14 mouse cellular contexts compared by ENCODE assay signal in genomic region chr2:28545976-28546375, GRCm38 (mm10). TPM values are rescaled to one million over a fixed set of nuclear protein-coding genes. Genes with fewer than 3 reads are reported as not detected.
DNase-seq lines count a peak whose midpoint lies in the region; ATAC-seq and TF ChIP-seq lines count a peak whose summit lies in the region.
"Had no signal": no experiment of that assay in that cellular context is flagged by ENCODE, and none has a peak within 500 bp of the region (broad histone marks: within the 10 kb centered on the region; RNA-seq: fewer than 3 reads in every experiment).

No protein-coding gene starts in this region.

- H3K36me3 ChIP-seq in forebrain, embryonic 15.5 days = peaks cover 75% of the 10 kb centered on the region
- peaks cover 89% of the 10 kb centered on the region for H3K36me3 ChIP-seq in forebrain, embryonic 12.5 days (replicated peaks)
- H3K36me3 ChIP-seq in hindbrain, embryonic 14.5 days (replicated peaks; ENCODE audit: control insufficient read depth, insufficient read depth) = peaks cover 98% of the 10 kb centered on the region
- peaks cover 11% of the 10 kb centered on the region for H3K36me3 ChIP-seq in liver, embryonic 12.5 days

- H3K27me3 ChIP-seq in forebrain, embryonic 15.5 days = no peaks in the 10 kb centered on the region
- no peaks in the 10 kb centered on the region for H3K27me3 ChIP-seq in forebrain, embryonic 12.5 days
- H3K27me3 ChIP-seq in cerebellum, adult 2 months (ENCODE audit: control insufficient read depth, insufficient read depth, low read length) = no peaks in the 10 kb centered on the region
- H3K27me3 ChIP-seq in hindbrain, embryonic 14.5 days (ENCODE audit: control insufficient read depth, insufficient read depth, low read length) = no peaks in the 10 kb centered on the region
- no peaks in the 10 kb centered on the region for H3K27me3 ChIP-seq in liver, embryonic 12.5 days (replicated peaks)
- H3K27me3 ChIP-seq: heart, embryonic 13.5 days had no signal

- no peaks in the 10 kb centered on the region for H3K9me3 ChIP-seq in forebrain, embryonic 15.5 days
- no peaks in the 10 kb centered on the region for H3K9me3 ChIP-seq in forebrain, embryonic 12.5 days
- H3K9me3 ChIP-seq in hindbrain, embryonic 14.5 days (ENCODE audit: control insufficient read depth, low read length) = no peaks in the 10 kb centered on the region
- no peaks in the 10 kb centered on the region for H3K9me3 ChIP-seq in liver, embryonic 12.5 days (replicated peaks)
- H3K9me3 ChIP-seq: heart, embryonic 13.5 days had no signal

- H3K27ac ChIP-seq in forebrain, embryonic 15.5 days (replicated peaks) = peak overlapping the region; percentile 44
- H3K27ac ChIP-seq in forebrain, embryonic 12.5 days = no peak overlapping the region
- peak overlapping the region; percentile 73 for H3K27ac ChIP-seq in cerebellum, adult 2 months (ENCODE audit: insufficient read depth, low read length)
- peak overlapping the region; percentile 38; the same call in 1 of the 2 replicates for H3K27ac ChIP-seq in hindbrain, embryonic 14.5 days
- no peak overlapping the region for H3K27ac ChIP-seq in liver, embryonic 12.5 days
- H3K27ac ChIP-seq: heart, embryonic 13.5 days had no signal

- no peak overlapping the region for H3K9ac ChIP-seq in forebrain, embryonic 15.5 days (replicated peaks)
- H3K9ac ChIP-seq in forebrain, embryonic 12.5 days = no peak overlapping the region
- H3K9ac ChIP-seq in hindbrain, embryonic 14.5 days = no peak overlapping the region
- H3K9ac ChIP-seq in liver, embryonic 12.5 days = no peak overlapping the region
- H3K9ac ChIP-seq: heart, embryonic 13.5 days; liver, postnatal 0 days had no signal

- no peak for ATAC-seq in forebrain, embryonic 15.5 days (replicated peaks)
- ATAC-seq in forebrain, embryonic 12.5 days (ENCODE audit: low FRiP score) = no peak
- ATAC-seq in hindbrain, embryonic 14.5 days (ENCODE audit: low FRiP score) = no peak
- no peak for ATAC-seq in liver, embryonic 12.5 days
- ATAC-seq: intestine, postnatal 0 days; liver, postnatal 0 days had no signal

- H3K4me2 ChIP-seq in forebrain, embryonic 15.5 days (replicated peaks) = no peak overlapping the region
- H3K4me2 ChIP-seq in forebrain, embryonic 12.5 days = no peak overlapping the region
- H3K4me2 ChIP-seq in hindbrain, embryonic 14.5 days (replicated peaks) = no peak overlapping the region
- H3K4me2 ChIP-seq in liver, embryonic 12.5 days = no peak overlapping the region
- H3K4me2 ChIP-seq: heart, embryonic 13.5 days had no signal

- TF ChIP-seq POLR2A in cerebellum, adult 2 months (IDR thresholded peaks at IDR 0.05; ENCODE audit: borderline replicate concordance, insufficient read depth, low read length) = no peak

- H3K4me3 ChIP-seq in forebrain, embryonic 15.5 days = no peak overlapping the region
- H3K4me3 ChIP-seq in forebrain, embryonic 12.5 days (replicated peaks) = no peak overlapping the region
- no peak overlapping the region for H3K4me3 ChIP-seq in cerebellum, adult 2 months (replicated peaks; ENCODE audit: insufficient read depth, low read depth, low read length)
- H3K4me3 ChIP-seq in hindbrain, embryonic 14.5 days (replicated peaks; ENCODE audit: low read length) = no peak overlapping the region
- no peak overlapping the region for H3K4me3 ChIP-seq in liver, embryonic 12.5 days
- H3K4me3 ChIP-seq: heart, embryonic 13.5 days had no signal

- peak; percentile 81 for DNase-seq in 416B (ENCODE audit: low read depth)
- peak; percentile 70 to 81 for DNase-seq in cerebellum, adult 2 months
- no peak for DNase-seq in hindbrain, embryonic 14.5 days (ENCODE audit: low spot score)
- DNase-seq in T-cell, adult 2 months (ENCODE audit: low spot score) = no peak
- DNase-seq in spleen, adult 18-20 months = no peak
- DNase-seq: adrenal gland, postnatal 25 days; gastrocnemius, postnatal 10 days; liver, postnatal 0 days; thymus, adult 18-20 months had no signal

- H3K4me1 ChIP-seq in forebrain, embryonic 15.5 days = 0 out of 2 replicates have a peak, but pooled peaks cover 4% of the 10 kb centered on the region
- H3K4me1 ChIP-seq in forebrain, embryonic 12.5 days = no peaks in the 10 kb centered on the region
- H3K4me1 ChIP-seq in cerebellum, adult 2 months (ENCODE audit: control insufficient read depth, insufficient read depth, low read length) = peaks cover 65% of the 10 kb centered on the region
- H3K4me1 ChIP-seq in hindbrain, embryonic 14.5 days (replicated peaks; ENCODE audit: control insufficient read depth, insufficient read depth, low read length) = no peaks in the 10 kb centered on the region
- H3K4me1 ChIP-seq in liver, embryonic 12.5 days = no peaks in the 10 kb centered on the region

- no peak for TF ChIP-seq CTCF in cerebellum, adult 2 months (IDR thresholded peaks at IDR 0.05; ENCODE audit: borderline replicate concordance, insufficient read depth, low read depth, low read length)

RNA-seq across cellular contexts. Expression of gene Cel, which starts 17.2 kb away (rescaled TPM):
- polyA plus RNA-seq in forebrain, embryonic 15.5 days (2015; fragmentation: Nextera tagmentation; extraction: Ambion mirVana) = 0.10 TPM in 1 of 2 replicates, not detected in the other
- not detected in 2 replicates for polyA plus RNA-seq in forebrain, embryonic 12.5 days (2016; fragmentation: Nextera tagmentation; extraction: Ambion mirVana)
- polyA plus RNA-seq in cerebellum, adult 2 months (2012; rRNA removed) = 0.10 TPM in 2 replicates
- not detected in 2 replicates for polyA plus RNA-seq in hindbrain, embryonic 14.5 days (2014; fragmentation: Nextera tagmentation; extraction: Ambion mirVana)
- not detected in 2 replicates for polyA plus RNA-seq in liver, embryonic 12.5 days (2016; fragmentation: Nextera tagmentation; extraction: Ambion mirVana)
- polyA plus RNA-seq: heart, embryonic 13.5 days; liver, postnatal 0 days had no signal

RNA-seq across cellular contexts. Expression of gene Ralgds, which starts 33.1 kb away (rescaled TPM):
- 84.6 and 87.8 TPM in 2 replicates for polyA plus RNA-seq in forebrain, embryonic 15.5 days (2015; fragmentation: Nextera tagmentation; extraction: Ambion mirVana)
- polyA plus RNA-seq in forebrain, embryonic 12.5 days (2016; fragmentation: Nextera tagmentation; extraction: Ambion mirVana) = 55.2 and 62.6 TPM in 2 replicates
- polyA plus RNA-seq in cerebellum, adult 2 months (2012; rRNA removed) = 133 and 151 TPM in 2 replicates
- polyA plus RNA-seq in hindbrain, embryonic 14.5 days (2014; fragmentation: Nextera tagmentation; extraction: Ambion mirVana) = 92.9 and 95.5 TPM in 2 replicates
- polyA plus RNA-seq in liver, embryonic 12.5 days (2016; fragmentation: Nextera tagmentation; extraction: Ambion mirVana) = 4.3 and 5.5 TPM in 2 replicates

RNA-seq across cellular contexts. Expression of gene Gtf3c5, which starts 37.6 kb away (rescaled TPM):
- 41.8 and 42.3 TPM in 2 replicates for polyA plus RNA-seq in forebrain, embryonic 15.5 days (2015; fragmentation: Nextera tagmentation; extraction: Ambion mirVana)
- polyA plus RNA-seq in forebrain, embryonic 12.5 days (2016; fragmentation: Nextera tagmentation; extraction: Ambion mirVana) = 46.9 and 50.9 TPM in 2 replicates
- polyA plus RNA-seq in cerebellum, adult 2 months (2012; rRNA removed) = 32.4 and 32.6 TPM in 2 replicates
- polyA plus RNA-seq in hindbrain, embryonic 14.5 days (2014; fragmentation: Nextera tagmentation; extraction: Ambion mirVana) = 28.6 and 29.3 TPM in 2 replicates
- 24.9 and 26.3 TPM in 2 replicates for polyA plus RNA-seq in liver, embryonic 12.5 days (2016; fragmentation: Nextera tagmentation; extraction: Ambion mirVana)

RNA-seq across cellular contexts. Expression of gene Gm10134, which starts 40.1 kb away (rescaled TPM):
- 0.60 and 0.92 TPM in 2 replicates for polyA plus RNA-seq in forebrain, embryonic 15.5 days (2015; fragmentation: Nextera tagmentation; extraction: Ambion mirVana)
- polyA plus RNA-seq in forebrain, embryonic 12.5 days (2016; fragmentation: Nextera tagmentation; extraction: Ambion mirVana) = 0.61 and 0.64 TPM in 2 replicates
- 0.48 TPM in 1 of 2 replicates, not detected in the other for polyA plus RNA-seq in cerebellum, adult 2 months (2012; rRNA removed)
- 0.90 and 2.9 TPM in 2 replicates for polyA plus RNA-seq in hindbrain, embryonic 14.5 days (2014; fragmentation: Nextera tagmentation; extraction: Ambion mirVana)
- polyA plus RNA-seq in liver, embryonic 12.5 days (2016; fragmentation: Nextera tagmentation; extraction: Ambion mirVana) = 0.64 and 0.71 TPM in 2 replicates

RNA-seq across cellular contexts. Expression of gene Gbgt1, which starts 49.3 kb away (rescaled TPM):
- polyA plus RNA-seq in forebrain, embryonic 15.5 days (2015; fragmentation: Nextera tagmentation; extraction: Ambion mirVana) = 0.50 and 0.68 TPM in 2 replicates
- 0.32 TPM in 2 replicates for polyA plus RNA-seq in forebrain, embryonic 12.5 days (2016; fragmentation: Nextera tagmentation; extraction: Ambion mirVana)
- 1.1 and 1.5 TPM in 2 replicates for polyA plus RNA-seq in cerebellum, adult 2 months (2012; rRNA removed)
- polyA plus RNA-seq in hindbrain, embryonic 14.5 days (2014; fragmentation: Nextera tagmentation; extraction: Ambion mirVana) = 1.3 and 1.7 TPM in 2 replicates
- polyA plus RNA-seq in liver, embryonic 12.5 days (2016; fragmentation: Nextera tagmentation; extraction: Ambion mirVana) = 0.37 and 0.39 TPM in 2 replicates

Comparison
In these comparisons a context has a peak if more than half of its experiments do, and no peak if none do; other contexts are left out.
1. H3K27ac ChIP-seq: peak in forebrain, embryonic 15.5 days (single experiment), cerebellum, adult 2 months (single experiment) and hindbrain, embryonic 14.5 days (single experiment); none in forebrain, embryonic 12.5 days (single experiment) and liver, embryonic 12.5 days (single experiment).
2. DNase-seq: peak in 416B (single experiment) and cerebellum, adult 2 months (2 of 2); none in hindbrain, embryonic 14.5 days (single experiment), T-cell, adult 2 months (single experiment) and spleen, adult 18-20 months (0 of 2).